Mouse (Mus musculus): ENCODE results near the gene Tesmin.

Gene Tesmin

DNA sequence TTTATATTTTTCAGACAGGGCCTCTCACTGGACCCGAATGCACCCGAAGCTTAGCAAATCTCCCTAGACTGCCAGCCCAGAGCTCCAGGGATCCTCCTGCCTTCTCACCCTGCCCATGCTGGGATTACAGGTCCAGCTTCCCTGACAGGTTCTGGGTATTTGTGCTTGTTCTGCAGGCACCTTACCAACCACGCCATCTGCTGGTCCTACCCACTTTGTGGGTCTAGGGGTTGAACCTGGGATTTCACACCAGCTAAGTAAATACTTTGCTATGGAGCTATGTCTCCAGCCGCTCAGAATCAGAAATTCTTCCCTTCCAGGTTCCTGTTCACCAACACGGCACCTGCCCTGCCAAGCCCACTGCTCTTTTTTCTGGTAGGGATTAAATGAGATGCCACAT is 49.3 kb downstream of the Tesmin start:
- in situ Hi-C loops (cut with MboI, MseI) = no loop called here

- in situ Hi-C loops (cut with MboI, MseI) = loop anchor here in 1 of 2 experiments (10.0 kb wide), 1 partner anchor 126 kb away; no protein-coding TSS in a partner anchor
These were observed 52.0 kb downstream of the Tesmin start for GRCm38 (mm10) chr19:3440667-3441066.

- in situ Hi-C loops (cut with MboI, MseI) = loop anchor here in 1 of 2 experiments (10.0 kb wide), 1 partner anchor 126 kb away; no protein-coding TSS in a partner anchor
These were observed 52.4 kb downstream of the Tesmin start for GRCm38 (mm10) chr19:3441092-3441491.

GRCm38 (mm10) chr19:3447348-3447747 is 58.7 kb downstream of the Tesmin start:
- in situ Hi-C loops (cut with MboI, MseI) = loop anchor here in 1 of 2 experiments (10.0 kb wide), 1 partner anchor 133 kb away; no protein-coding TSS in a partner anchor

DNA sequence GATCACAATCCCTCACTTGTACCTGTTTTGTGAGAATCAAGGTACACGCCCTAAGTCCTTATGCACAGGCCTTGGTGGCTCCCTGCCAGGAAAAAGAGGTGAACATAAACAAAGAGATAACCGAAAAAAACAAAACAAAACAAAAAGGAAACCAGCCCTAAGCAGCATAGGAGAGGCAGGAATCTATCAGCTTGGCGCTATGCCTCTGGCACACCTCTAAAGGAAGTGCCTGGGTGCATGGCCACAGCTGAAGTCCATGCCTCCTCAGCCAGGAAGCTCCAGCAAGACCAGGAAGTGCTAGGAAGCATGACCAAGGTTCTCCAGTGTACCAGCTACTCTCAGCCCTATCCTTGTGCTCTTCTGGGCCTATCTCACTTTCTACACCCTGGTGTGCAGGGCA is 60.6 kb downstream of the Tesmin start:
- in situ Hi-C loops (cut with MboI, MseI) = loop anchor here in 1 of 2 experiments (10.0 kb wide), 1 partner anchor 134 kb away; no protein-coding TSS in a partner anchor

DNA sequence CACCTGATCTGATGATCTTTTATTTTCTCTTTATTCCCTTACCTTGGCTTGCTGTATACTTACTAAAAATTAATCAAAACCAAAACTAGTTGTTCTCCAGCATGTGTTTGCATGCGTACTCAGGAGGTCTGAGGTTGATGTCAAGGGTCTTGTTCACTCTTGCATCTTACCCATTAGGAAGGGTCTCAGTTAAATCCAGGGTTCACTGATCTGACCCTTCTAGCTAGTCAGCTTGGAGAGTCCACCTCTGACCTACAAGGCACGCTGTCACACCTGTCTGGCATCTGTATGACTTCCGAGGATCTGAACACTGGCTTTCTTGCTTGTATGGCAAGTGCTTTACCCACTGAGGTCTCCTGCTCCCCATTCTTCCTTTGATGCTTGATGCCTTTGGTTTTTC is 62.1 kb downstream of the Tesmin start:
- in situ Hi-C loops (cut with MboI, MseI) = no loop called here

DNA sequence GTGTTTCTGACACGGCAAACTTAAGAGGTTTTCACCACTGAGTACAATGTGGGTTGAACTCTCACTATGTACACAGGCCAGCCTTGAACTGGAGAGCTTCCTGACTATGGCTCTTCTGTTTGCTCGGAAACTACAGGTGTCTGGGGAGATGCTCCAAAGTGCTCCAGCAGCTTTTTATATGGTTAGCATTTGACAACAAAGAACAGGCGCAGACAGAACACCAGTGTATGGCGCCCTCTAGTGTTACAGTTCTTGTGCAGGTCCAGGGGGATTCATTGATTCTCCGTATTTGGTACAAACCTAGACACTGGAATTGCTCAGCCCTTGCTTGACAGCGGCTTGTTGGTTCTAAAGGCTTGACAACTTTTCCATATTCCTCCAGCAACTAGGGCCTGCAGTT is 62.5 kb downstream of the Tesmin start:
- in situ Hi-C loops (cut with MboI, MseI) = no loop called here

GRCm38 (mm10) chr19:3451649-3452048 is 63.0 kb downstream of the Tesmin start:
- in situ Hi-C loops (cut with MboI, MseI) = no loop called here
